ENCODE assay signal across 16 mouse cellular contexts in genomic region chr3:144459285-144459697, GRCm38 (mm10).
DNase-seq lines count a peak whose midpoint lies in the region; ATAC-seq and TF ChIP-seq lines count a peak whose summit lies in the region.
"Had no signal": no experiment of that assay in that cellular context is flagged by ENCODE, and none has a peak within 500 bp of the region (broad histone marks: within the 10 kb centered on the region; RNA-seq: fewer than 3 reads in every experiment).

No protein-coding gene starts in this region.

- H3K9ac ChIP-seq in forebrain, postnatal 0 days: no peak overlapping the region
- no peak overlapping the region for H3K9ac ChIP-seq in forebrain, embryonic 11.5 days (ENCODE audit: low read length)
- no peak overlapping the region for H3K9ac ChIP-seq in lung, embryonic 16.5 days (ENCODE audit: low read length)
- H3K9ac ChIP-seq in intestine, embryonic 15.5 days: no peak overlapping the region
- no peak overlapping the region for H3K9ac ChIP-seq in liver, embryonic 12.5 days
- H3K9ac ChIP-seq: heart, embryonic 15.5 days; hindbrain, embryonic 14.5 days; neural tube, embryonic 13.5 days had no signal

- no peaks in the 10 kb centered on the region for H3K27me3 ChIP-seq in forebrain, postnatal 0 days (ENCODE audit: insufficient read depth, low read length)
- no peaks in the 10 kb centered on the region for H3K27me3 ChIP-seq in forebrain, embryonic 11.5 days (ENCODE audit: control insufficient read depth, insufficient read depth, low read length)
- H3K27me3 ChIP-seq in lung, embryonic 16.5 days (ENCODE audit: control insufficient read depth, insufficient read depth, low read depth, low read length): no peaks in the 10 kb centered on the region
- H3K27me3 ChIP-seq in intestine, embryonic 15.5 days (replicated peaks): no peaks in the 10 kb centered on the region
- H3K27me3 ChIP-seq in myocyte (ENCODE audit: control insufficient read depth, insufficient read depth, insufficient read length): no peaks in the 10 kb centered on the region
- H3K27me3 ChIP-seq in liver, embryonic 12.5 days (replicated peaks): no peaks in the 10 kb centered on the region
- H3K27me3 ChIP-seq: heart, embryonic 15.5 days; neural tube, embryonic 13.5 days had no signal

- H3K4me3 ChIP-seq in forebrain, postnatal 0 days (ENCODE audit: low read depth, low read length): no peak overlapping the region
- no peak overlapping the region for H3K4me3 ChIP-seq in forebrain, embryonic 11.5 days (ENCODE audit: low read depth, low read length)
- no peak overlapping the region for H3K4me3 ChIP-seq in lung, embryonic 16.5 days (ENCODE audit: low read length)
- peak overlapping the region; percentile 14; the same call in 1 of the 2 replicates for H3K4me3 ChIP-seq in intestine, embryonic 15.5 days (replicated peaks)
- no peak overlapping the region for H3K4me3 ChIP-seq in myocyte
- no peak overlapping the region for H3K4me3 ChIP-seq in liver, embryonic 12.5 days
- H3K4me3 ChIP-seq: heart, embryonic 15.5 days; left cerebral cortex, adult 2 months; neural tube, embryonic 13.5 days had no signal

- H3K27ac ChIP-seq in forebrain, postnatal 0 days (ENCODE audit: low read depth, low read length): no peak overlapping the region
- no peak overlapping the region for H3K27ac ChIP-seq in forebrain, embryonic 11.5 days (ENCODE audit: low read depth, low read length)
- H3K27ac ChIP-seq in lung, embryonic 16.5 days (ENCODE audit: low read length): no peak overlapping the region
- H3K27ac ChIP-seq in intestine, embryonic 15.5 days: peak overlapping the region; percentile 36
- no peak overlapping the region for H3K27ac ChIP-seq in liver, embryonic 12.5 days
- H3K27ac ChIP-seq: hindbrain, embryonic 14.5 days; left cerebral cortex, adult 2 months had no signal

- H3K9me3 ChIP-seq in forebrain, postnatal 0 days (ENCODE audit: low read length): no peaks in the 10 kb centered on the region
- H3K9me3 ChIP-seq in forebrain, embryonic 11.5 days (ENCODE audit: control insufficient read depth, low read length): no peaks in the 10 kb centered on the region
- no peaks in the 10 kb centered on the region for H3K9me3 ChIP-seq in lung, embryonic 16.5 days (ENCODE audit: control insufficient read depth, low read length)
- no peaks in the 10 kb centered on the region for H3K9me3 ChIP-seq in intestine, embryonic 15.5 days
- no peaks in the 10 kb centered on the region for H3K9me3 ChIP-seq in liver, embryonic 12.5 days (replicated peaks)
- H3K9me3 ChIP-seq: heart, embryonic 15.5 days; neural tube, embryonic 13.5 days had no signal

- no peak overlapping the region for H3ac ChIP-seq in myocyte (ENCODE audit: control insufficient read depth, insufficient read length)

- H3K79me2 ChIP-seq in myocyte (ENCODE audit: control insufficient read depth, insufficient read depth): peaks cover 18% of the 10 kb centered on the region

- TF ChIP-seq CTCF in forebrain, postnatal 0 days (IDR thresholded peaks at IDR 0.05; ENCODE audit: low read depth): no peak

- WGBS in forebrain, postnatal 0 days: 50% methylated on average over 8 of the region's 8 CpGs
- 85% methylated on average over 8 of the region's 8 CpGs for WGBS in forebrain, embryonic 11.5 days
- WGBS in lung, embryonic 16.5 days: 14% methylated on average over 8 of the region's 8 CpGs
- 18% methylated on average over 8 of the region's 8 CpGs for WGBS in intestine, embryonic 15.5 days
- 75% methylated on average over 8 of the region's 8 CpGs for WGBS in liver, embryonic 12.5 days (ENCODE audit: insufficient replicate concordance)

- TF ChIP-seq POLR2A in myocyte (IDR thresholded peaks at IDR 0.05; ENCODE audit: insufficient read length, low read depth): no peak

- ATAC-seq in forebrain, postnatal 0 days: peak; percentile 44; the same call in 1 of the 2 replicates
- no peak for ATAC-seq in forebrain, embryonic 11.5 days (replicated peaks; ENCODE audit: low FRiP score)
- ATAC-seq in lung, embryonic 16.5 days (ENCODE audit: low read depth): peak; percentile 62
- ATAC-seq in intestine, embryonic 15.5 days: peak; percentile 62
- no peak for ATAC-seq in liver, embryonic 12.5 days

- H3K4me1 ChIP-seq in forebrain, postnatal 0 days (ENCODE audit: insufficient read depth): no peaks in the 10 kb centered on the region
- 0 out of 2 replicates have a peak, but pooled peaks cover 2% of the 10 kb centered on the region for H3K4me1 ChIP-seq in forebrain, embryonic 11.5 days (replicated peaks; ENCODE audit: control insufficient read depth, insufficient read depth, low read length)
- H3K4me1 ChIP-seq in lung, embryonic 16.5 days (replicated peaks; ENCODE audit: control insufficient read depth, insufficient read depth, low read length): 0 out of 2 replicates have a peak, but pooled peaks cover 9% of the 10 kb centered on the region
- H3K4me1 ChIP-seq in intestine, embryonic 15.5 days (replicated peaks): peaks cover 11% of the 10 kb centered on the region; the same call in 1 of the 2 replicates
- peaks cover 6% of the 10 kb centered on the region; the same call in 1 of the 2 replicates for H3K4me1 ChIP-seq in liver, embryonic 12.5 days

- peaks cover 12% of the 10 kb centered on the region for H3K36me3 ChIP-seq in forebrain, postnatal 0 days (ENCODE audit: insufficient read depth)
- H3K36me3 ChIP-seq in forebrain, embryonic 11.5 days (ENCODE audit: control insufficient read depth, insufficient read depth, low read length): peaks cover 4% of the 10 kb centered on the region; the same call in 1 of the 2 replicates
- peaks cover 8% of the 10 kb centered on the region; the same call in 1 of the 2 replicates for H3K36me3 ChIP-seq in lung, embryonic 16.5 days (ENCODE audit: control insufficient read depth, insufficient read depth, low read length)
- H3K36me3 ChIP-seq in intestine, embryonic 15.5 days: peaks cover 4% of the 10 kb centered on the region; the same call in 1 of the 2 replicates
- peaks cover 25% of the 10 kb centered on the region for H3K36me3 ChIP-seq in myocyte (ENCODE audit: control insufficient read depth, insufficient read depth)
- H3K36me3 ChIP-seq in liver, embryonic 12.5 days: peaks cover 25% of the 10 kb centered on the region
- H3K36me3 ChIP-seq: heart, embryonic 15.5 days had no signal

- H3K4me2 ChIP-seq in forebrain, postnatal 0 days (ENCODE audit: low read depth): no peak overlapping the region
- no peak overlapping the region for H3K4me2 ChIP-seq in forebrain, embryonic 11.5 days (ENCODE audit: low read depth, low read length, severe bottlenecking)
- peak overlapping the region; percentile 24 for H3K4me2 ChIP-seq in lung, embryonic 16.5 days (ENCODE audit: low read depth, low read length)
- H3K4me2 ChIP-seq in intestine, embryonic 15.5 days (replicated peaks): peak overlapping the region; percentile 46
- no peak overlapping the region for H3K4me2 ChIP-seq in myocyte (ENCODE audit: low read depth)
- no peak overlapping the region for H3K4me2 ChIP-seq in liver, embryonic 12.5 days
- H3K4me2 ChIP-seq: heart, embryonic 15.5 days; hindbrain, embryonic 14.5 days; neural tube, embryonic 13.5 days had no signal

- no peak for DNase-seq in forebrain, postnatal 0 days
- no peak for DNase-seq in forebrain, embryonic 11.5 days (ENCODE audit: low spot score)
- no peak for DNase-seq in lung, postnatal 14 days
- no peak for DNase-seq in layer of hippocampus, postnatal 14 days (ENCODE audit: low spot score in 2 of 2)
- DNase-seq: adrenal gland, adult 2 months; cerebellum, adult 9-10 months; heart, adult 11 months; spleen, adult 18-20 months had no signal

TF ChIP-seq in myocyte, 11 proteins besides CTCF, POLR2A, EP300 and RAD21:
- TF ChIP-seq MYOD1 (IDR thresholded peaks at IDR 0.05; ENCODE audit: control insufficient read depth in 1 of 3, insufficient read length in 2 of 3, low read depth in 2 of 3) (peak in 2 of 3 experiments; percentile 27 to 31), MYOG (IDR thresholded peaks at IDR 0.05; ENCODE audit: control insufficient read depth in 1 of 3, insufficient read depth in 1 of 3, insufficient read length in 2 of 3, low read depth in 2 of 3) (no peak)
TF ChIP-seq in myocyte: peak in this region for 1.

Comparison
In these comparisons a context has a peak if more than half of its experiments do, and no peak if none do; other contexts are left out.
1. ATAC-seq: peak in forebrain, postnatal 0 days (single experiment), lung, embryonic 16.5 days (single experiment) and intestine, embryonic 15.5 days (single experiment); none in forebrain, embryonic 11.5 days (single experiment) and liver, embryonic 12.5 days (single experiment).
2. H3K4me2 ChIP-seq: peak in lung, embryonic 16.5 days (single experiment) and intestine, embryonic 15.5 days (single experiment); none in forebrain, postnatal 0 days (single experiment), forebrain, embryonic 11.5 days (single experiment), myocyte (single experiment) and liver, embryonic 12.5 days (single experiment).